Mouse (Mus musculus) kidney, adult 2 months (tissue): ENCODE results near the gene Crb3. TPM values are rescaled to one million over a fixed set of nuclear protein-coding genes. Genes with fewer than 3 reads are reported as not detected.

ENCODE experiments used
- DNase-seq: peaks from one replicate; pipeline ENCODE4 v3.0.0; 2021
- H3K27ac ChIP-seq: fragments of 200-500 bp; 2 replicates; pipeline ENCODE4 v1.5.1; 2012; ENCODE audit warnings: low read depth, low read length, control low read depth, inconsistent platforms; ENCODE audit not compliant: insufficient read depth
- H3K27me3 ChIP-seq: fragments of 200-500 bp; replicated peaks from 2 replicates; pipeline ENCODE4 v1.6.1; 2012; ENCODE audit warnings: mild to moderate bottlenecking, moderate library complexity, low read length, inconsistent platforms; ENCODE audit not compliant: control insufficient read depth, insufficient read depth
- H3K36me3 ChIP-seq: fragments of 200-500 bp; 2 replicates; pipeline ENCODE4 v1.6.1; 2012; ENCODE audit warnings: mild to moderate bottlenecking, moderate library complexity, low read length, inconsistent platforms; ENCODE audit not compliant: control insufficient read depth, insufficient read depth
- H3K4me1 ChIP-seq: fragments of 200-500 bp; 2 replicates; pipeline ENCODE4 v1.6.1; 2011; ENCODE audit warnings: low read length; ENCODE audit not compliant: control insufficient read depth, insufficient read depth
- H3K4me3 ChIP-seq: fragments of 200-500 bp; 2 replicates; pipeline ENCODE4 v1.5.1; 2011; ENCODE audit warnings: mild to moderate bottlenecking, low read depth, low read length, control low read depth; ENCODE audit not compliant: insufficient read depth
- CTCF ChIP-seq: fragments of 200-500 bp; conservative IDR thresholded peaks from 2 replicates; pipeline ENCODE4 v1.5.1; 2011; ENCODE audit warnings: low read depth, mild to moderate bottlenecking, control low read depth, low read length, moderate library complexity, mixed read lengths; ENCODE audit not compliant: insufficient read depth, insufficient read length
- POLR2A ChIP-seq: fragments of 200-500 bp; IDR thresholded peaks from one replicate; pipeline ENCODE4 v1.6.1; 2011; ENCODE audit warnings: low read depth, low read length, control low read depth
- WGBS: fragments of 180-500 bp; shearing (Covaris S2); methylation state at CpG from one replicate; pipeline ENCODE4 v1.1.7; 2018; 5-methylcytosine and 5-hydroxymethylcytosine counted together
- polyA plus RNA-seq: library from polyadenylated mRNA; depleted of rRNA; stranded (reverse); fragments of >200 nt; gene quantifications from 2 replicates; pipeline ENCODE4 v1.2.3, GENCODE M21; 2012

Crb3 gene
- polyA plus RNA-seq, 1 experiment, result 110 TPM

GRCm38 (mm10) chr17:57062011-57062521 lies 3.2 kb downstream of the Crb3 start:
- Histone ChIP-seq H3K36me3 (peaks cover 4% of the 10 kb centered on the region; the same call in 1 of the 2 replicates), H3K27me3 (no peaks in the 10 kb centered on the region), H3K4me1 (peaks cover 6% of the 10 kb centered on the region; the same call in 1 of the 2 replicates), H3K27ac (peak overlapping the region; percentile 100), H3K4me3 (peak overlapping the region; percentile 90)
- WGBS, result 1% methylated on average over 39 of the region's 39 CpGs
- peak; percentile 93 for DNase-seq
- TF ChIP-seq POLR2A (no peak), CTCF (no peak)

- Histone ChIP-seq H3K27ac (peak overlapping the region; percentile 100), H3K4me3 (peak overlapping the region; percentile 90)
These were observed 3.6 kb downstream of the Crb3 start for GRCm38 (mm10) chr17:57062548-57062947.

GRCm38 (mm10) chr17:57063031-57063430 lies 4.1 kb downstream of the Crb3 start:
- peaks cover 4% of the 10 kb centered on the region; the same call in 1 of the 2 replicates for H3K36me3 ChIP-seq
- H3K4me3 ChIP-seq, result peak overlapping the region; percentile 90
- H3K4me1 ChIP-seq, result peaks cover 6% of the 10 kb centered on the region; the same call in 1 of the 2 replicates
- WGBS, result 13% methylated on average over 8 of the region's 8 CpGs
- TF ChIP-seq POLR2A (no peak), CTCF (no peak)
- peak; percentile 35 for DNase-seq
- H3K27ac ChIP-seq, result peak overlapping the region; percentile 33; the same call in 1 of the 2 replicates
- H3K27me3 ChIP-seq, result no peaks in the 10 kb centered on the region

More at GRCm38 (mm10) chr17:57062548-57062947, 3.6 kb downstream of the Crb3 start:
- DNase-seq, result peak; percentile 43
- H3K27me3 ChIP-seq, result no peaks in the 10 kb centered on the region
- WGBS, result 3% methylated on average over 22 of the region's 22 CpGs
- TF ChIP-seq CTCF (no peak), POLR2A (no peak)
- peaks cover 4% of the 10 kb centered on the region; the same call in 1 of the 2 replicates for H3K36me3 ChIP-seq
- peaks cover 6% of the 10 kb centered on the region; the same call in 1 of the 2 replicates for H3K4me1 ChIP-seq

- H3K27me3 ChIP-seq, result no peaks in the 10 kb centered on the region
- peaks cover 4% of the 10 kb centered on the region; the same call in 1 of the 2 replicates for H3K36me3 ChIP-seq
- no peak overlapping the region for H3K4me3 ChIP-seq
- WGBS, result 80% methylated on average over 5 of the region's 5 CpGs
- DNase-seq, result no peak
- H3K4me1 ChIP-seq, result no peaks in the 10 kb centered on the region
- no peak overlapping the region for H3K27ac ChIP-seq
- TF ChIP-seq POLR2A (no peak), CTCF (no peak)
These were observed 8.0 kb downstream of the Crb3 start for GRCm38 (mm10) chr17:57066908-57067307.

- H3K4me3 ChIP-seq, result no peak overlapping the region
- no peak for TF ChIP-seq CTCF
- TF ChIP-seq POLR2A, result no peak
- H3K36me3 ChIP-seq, result peaks cover 3% of the 10 kb centered on the region; the same call in 1 of the 2 replicates
- WGBS, result 18% methylated on average over 9 of the region's 9 CpGs
- no peaks in the 10 kb centered on the region for H3K27me3 ChIP-seq
- no peak for DNase-seq
- no peaks in the 10 kb centered on the region for H3K4me1 ChIP-seq
- no peak overlapping the region for H3K27ac ChIP-seq
These were observed 11.4 kb downstream of the Crb3 start for GRCm38 (mm10) chr17:57070272-57070671.

- DNase-seq, result peak; percentile 55
- no peaks in the 10 kb centered on the region for H3K27me3 ChIP-seq
- no peak overlapping the region for H3K4me3 ChIP-seq
- H3K36me3 ChIP-seq, result no peaks in the 10 kb centered on the region
- WGBS, result 6% methylated on average over 11 of the region's 11 CpGs
- H3K27ac ChIP-seq, result no peak overlapping the region
- TF ChIP-seq CTCF (no peak), POLR2A (no peak)
- no peaks in the 10 kb centered on the region for H3K4me1 ChIP-seq
These were observed 11.8 kb downstream of the Crb3 start for GRCm38 (mm10) chr17:57070699-57071098.

GRCm38 (mm10) chr17:57076916-57077315 lies 18.0 kb downstream of the Crb3 start:
- Histone ChIP-seq H3K4me1 (no peaks in the 10 kb centered on the region), H3K4me3 (no peak overlapping the region), H3K36me3 (no peaks in the 10 kb centered on the region), H3K27me3 (no peaks in the 10 kb centered on the region), H3K27ac (no peak overlapping the region)
- 72% methylated on average over 3 of the region's 3 CpGs for WGBS
- TF ChIP-seq POLR2A (no peak), CTCF (no peak)
- no peak for DNase-seq
